Mouse (Mus musculus): ENCODE results near the gene Ubqln3. TPM values are rescaled to one million over a fixed set of nuclear protein-coding genes. Genes with fewer than 3 reads are reported as not detected.

Gene Ubqln3
- polyA plus RNA-seq, 1 experiment, result 492 TPM

GRCm38 (mm10) chr7:104167105-104167504 is 24.0 kb upstream of the Ubqln3 start:
- no peak overlapping the region for H3K27ac ChIP-seq (ENCODE audit: control insufficient read depth, insufficient read depth, low read depth, low read length)
- TF ChIP-seq POLR2A (IDR thresholded peaks at IDR 0.05; ENCODE audit: control insufficient read depth, low read depth, low read length) (no peak), CTCF (IDR thresholded peaks at IDR 0.05; ENCODE audit: control insufficient read depth, insufficient read depth, insufficient replicate concordance, low read depth, low read length) (no peak)
- no peaks in the 10 kb centered on the region for H3K4me1 ChIP-seq (ENCODE audit: control insufficient read depth, insufficient read depth, low read length)
- no peaks in the 10 kb centered on the region for H3K27me3 ChIP-seq (ENCODE audit: control insufficient read depth, insufficient read depth, low read length)
- H3K36me3 ChIP-seq (ENCODE audit: control insufficient read depth, insufficient read depth, low read length), result no peaks in the 10 kb centered on the region
- no peak overlapping the region for H3K4me3 ChIP-seq (ENCODE audit: control insufficient read depth, low read depth, low read length)

- TF ChIP-seq CTCF (IDR thresholded peaks at IDR 0.05; ENCODE audit: control insufficient read depth, insufficient read depth, insufficient replicate concordance, low read depth, low read length), result no peak
- no peak; the same call in 1 of the 2 replicates for TF ChIP-seq POLR2A (IDR thresholded peaks at IDR 0.05; ENCODE audit: control insufficient read depth, low read depth, low read length)
- H3K4me1 ChIP-seq (ENCODE audit: control insufficient read depth, insufficient read depth, low read length), result no peaks in the 10 kb centered on the region
- H3K4me3 ChIP-seq (ENCODE audit: control insufficient read depth, low read depth, low read length), result peak within 1 kb of the TSS; percentile 80
- H3K27me3 ChIP-seq (ENCODE audit: control insufficient read depth, insufficient read depth, low read length), result no peaks in the 10 kb centered on the region
- no peaks in the 10 kb centered on the region for H3K36me3 ChIP-seq (ENCODE audit: control insufficient read depth, insufficient read depth, low read length)
- no peak within 1 kb of the TSS for H3K27ac ChIP-seq (ENCODE audit: control insufficient read depth, insufficient read depth, low read depth, low read length)
These were observed 7.4 kb upstream of the Ubqln3 start, which contains the start of gene Ubqlnl for GRCm38 (mm10) chr7:104150456-104150855. Gene Ubqlnl (minus strand): TSS chr7:104150556.

- TF ChIP-seq CTCF (IDR thresholded peaks at IDR 0.05; ENCODE audit: control insufficient read depth, insufficient read depth, insufficient replicate concordance, low read depth, low read length), result no peak
- no peak for TF ChIP-seq POLR2A (IDR thresholded peaks at IDR 0.05; ENCODE audit: control insufficient read depth, low read depth, low read length)
- no peak within 1 kb of the TSS for H3K4me3 ChIP-seq (ENCODE audit: control insufficient read depth, low read depth, low read length)
- H3K36me3 ChIP-seq (ENCODE audit: control insufficient read depth, insufficient read depth, low read length), result no peaks in the 10 kb centered on the region
- no peak within 1 kb of the TSS for H3K27ac ChIP-seq (ENCODE audit: control insufficient read depth, insufficient read depth, low read depth, low read length)
- H3K27me3 ChIP-seq (ENCODE audit: control insufficient read depth, insufficient read depth, low read length), result no peaks in the 10 kb centered on the region
- H3K4me1 ChIP-seq (ENCODE audit: control insufficient read depth, insufficient read depth, low read length), result no peaks in the 10 kb centered on the region
These were observed 5.8 kb downstream of the Ubqln3 start, which contains the start of gene Olfr643 for GRCm38 (mm10) chr7:104137305-104137704. Gene Olfr643 (minus strand): TSS chr7:104137405.

GRCm38 (mm10) chr7:104129726-104130125 is 13.4 kb downstream of the Ubqln3 start, which contains the start of gene Ubqln5:
Gene Ubqln5 (minus strand): TSS chr7:104129826.
- TF ChIP-seq CTCF (IDR thresholded peaks at IDR 0.05; ENCODE audit: control insufficient read depth, insufficient read depth, insufficient replicate concordance, low read depth, low read length) (no peak), POLR2A (IDR thresholded peaks at IDR 0.05; ENCODE audit: control insufficient read depth, low read depth, low read length) (peak; percentile 22; the same call in 1 of the 2 replicates)
- no peaks in the 10 kb centered on the region for H3K36me3 ChIP-seq (ENCODE audit: control insufficient read depth, insufficient read depth, low read length)
- H3K4me3 ChIP-seq (ENCODE audit: control insufficient read depth, low read depth, low read length), result peak within 1 kb of the TSS; percentile 77

GRCm38 (mm10) chr7:104104757-104104972 is 38.4 kb downstream of the Ubqln3 start, which contains the start of gene Olfr646:
Gene Olfr646 (plus strand): TSS chr7:104104873.
- TF ChIP-seq CTCF (IDR thresholded peaks at IDR 0.05; ENCODE audit: control insufficient read depth, insufficient read depth, insufficient replicate concordance, low read depth, low read length), result no peak
- TF ChIP-seq POLR2A (IDR thresholded peaks at IDR 0.05; ENCODE audit: control insufficient read depth, low read depth, low read length), result no peak
- Histone ChIP-seq H3K4me1 (ENCODE audit: control insufficient read depth, insufficient read depth, low read length) (no peaks in the 10 kb centered on the region), H3K27ac (ENCODE audit: control insufficient read depth, insufficient read depth, low read depth, low read length) (no peak within 1 kb of the TSS), H3K4me3 (ENCODE audit: control insufficient read depth, low read depth, low read length) (no peak within 1 kb of the TSS), H3K36me3 (ENCODE audit: control insufficient read depth, insufficient read depth, low read length) (no peaks in the 10 kb centered on the region), H3K27me3 (ENCODE audit: control insufficient read depth, insufficient read depth, low read length) (no peaks in the 10 kb centered on the region)

More at GRCm38 (mm10) chr7:104129726-104130125, 13.4 kb downstream of the Ubqln3 start, which contains the start of gene Ubqln5:
- Histone ChIP-seq H3K27me3 (ENCODE audit: control insufficient read depth, insufficient read depth, low read length) (no peaks in the 10 kb centered on the region), H3K4me1 (ENCODE audit: control insufficient read depth, insufficient read depth, low read length) (no peaks in the 10 kb centered on the region; the same call in 1 of the 2 replicates), H3K27ac (ENCODE audit: control insufficient read depth, insufficient read depth, low read depth, low read length) (no peak within 1 kb of the TSS)

- Histone ChIP-seq H3K36me3 (ENCODE audit: control insufficient read depth, insufficient read depth, low read length) (no peaks in the 10 kb centered on the region), H3K27me3 (ENCODE audit: control insufficient read depth, insufficient read depth, low read length) (no peaks in the 10 kb centered on the region), H3K27ac (ENCODE audit: control insufficient read depth, insufficient read depth, low read depth, low read length) (no peak overlapping the region), H3K4me3 (ENCODE audit: control insufficient read depth, low read depth, low read length) (no peak overlapping the region), H3K4me1 (ENCODE audit: control insufficient read depth, insufficient read depth, low read length) (no peaks in the 10 kb centered on the region)
- TF ChIP-seq CTCF (IDR thresholded peaks at IDR 0.05; ENCODE audit: control insufficient read depth, insufficient read depth, insufficient replicate concordance, low read depth, low read length), result no peak
- no peak for TF ChIP-seq POLR2A (IDR thresholded peaks at IDR 0.05; ENCODE audit: control insufficient read depth, low read depth, low read length)
These were observed 38.9 kb downstream of the Ubqln3 start for GRCm38 (mm10) chr7:104103913-104104756.

Other genes with a start within 250 kb of the Ubqln3 start
- gene Olfr64, start 248.8 kb downstream of the Ubqln3 start, polyA plus RNA-seq (2012; rRNA removed), result not detected in 2 replicates
- not detected in 2 replicates for gene Olfr65, start 239.8 kb downstream of the Ubqln3 start, polyA plus RNA-seq (2012; rRNA removed)
- gene Olfr631, start 214.5 kb downstream of the Ubqln3 start, polyA plus RNA-seq (2012; rRNA removed), result not detected in 2 replicates
- not detected in 2 replicates for gene Olfr632, start 208.9 kb downstream of the Ubqln3 start, polyA plus RNA-seq (2012; rRNA removed)
- gene Olfr633, start 198.8 kb downstream of the Ubqln3 start, polyA plus RNA-seq (2012; rRNA removed), result not detected in 2 replicates
- not detected in 2 replicates for gene Olfr635, start 172.1 kb downstream of the Ubqln3 start, polyA plus RNA-seq (2012; rRNA removed)
- gene Olfr638, start 144.5 kb downstream of the Ubqln3 start, polyA plus RNA-seq (2012; rRNA removed), result not detected in 2 replicates
- not detected in 2 replicates for gene Olfr639, start 126.0 kb downstream of the Ubqln3 start, polyA plus RNA-seq (2012; rRNA removed)
- 0.07 TPM in 1 of 2 replicates, not detected in the other for gene Olfr640, start 117.7 kb downstream of the Ubqln3 start, polyA plus RNA-seq (2012; rRNA removed)
- 0.15 TPM in 1 of 2 replicates, not detected in the other for gene Olfr641, start 107.8 kb downstream of the Ubqln3 start, polyA plus RNA-seq (2012; rRNA removed)
- gene Olfr642, start 90.6 kb downstream of the Ubqln3 start, polyA plus RNA-seq (2012; rRNA removed), result 0.53 TPM in 1 of 2 replicates, not detected in the other
- gene 4930516K23Rik, start 81.8 kb downstream of the Ubqln3 start, polyA plus RNA-seq (2012; rRNA removed), result 0.80 and 0.89 TPM in 2 replicates
- 0.12 TPM in 1 of 2 replicates, not detected in the other for gene Olfr644, start 71.4 kb downstream of the Ubqln3 start, polyA plus RNA-seq (2012; rRNA removed)
- gene Olfr645, start 57.8 kb downstream of the Ubqln3 start, polyA plus RNA-seq (2012; rRNA removed), result 0.02 TPM in 1 of 2 replicates, not detected in the other
- not detected in 2 replicates for gene Olfr646, start 38.4 kb downstream of the Ubqln3 start, polyA plus RNA-seq (2012; rRNA removed)
- gene Ubqln5, start 13.5 kb downstream of the Ubqln3 start, polyA plus RNA-seq (2012; rRNA removed), result 101 and 104 TPM in 2 replicates
- 0.17 and 0.51 TPM in 2 replicates for gene Olfr643, start 5.9 kb downstream of the Ubqln3 start, polyA plus RNA-seq (2012; rRNA removed)
- gene Ubqlnl, start 7.3 kb upstream of the Ubqln3 start, polyA plus RNA-seq (2012; rRNA removed), result 257 and 316 TPM in 2 replicates
- not detected in 2 replicates for gene Olfm5, start 21.6 kb upstream of the Ubqln3 start, polyA plus RNA-seq (2012; rRNA removed)
- gene Olfr648, start 40.1 kb upstream of the Ubqln3 start, polyA plus RNA-seq (2012; rRNA removed), result 0.07 and 0.09 TPM in 2 replicates
- not detected in 2 replicates for gene Olfr649, start 52.7 kb upstream of the Ubqln3 start, polyA plus RNA-seq (2012; rRNA removed)
- 1.9 and 2.4 TPM in 2 replicates for gene Trim6, start 75.5 kb upstream of the Ubqln3 start, polyA plus RNA-seq (2012; rRNA removed)
- gene Trim34a, start 101.2 kb upstream of the Ubqln3 start, polyA plus RNA-seq (2012; rRNA removed), result 1.0 and 1.2 TPM in 2 replicates
- 0.11 and 0.16 TPM in 2 replicates for gene Trim5, start 144.8 kb upstream of the Ubqln3 start, polyA plus RNA-seq (2012; rRNA removed)
- gene Trim12a, start 172.2 kb upstream of the Ubqln3 start, polyA plus RNA-seq (2012; rRNA removed), result 0.54 and 1.1 TPM in 2 replicates
- 0.24 and 0.74 TPM in 2 replicates for gene Trim34b, start 186.2 kb upstream of the Ubqln3 start, polyA plus RNA-seq (2012; rRNA removed)
- 0.40 and 0.98 TPM in 2 replicates for gene Trim12c, start 210.1 kb upstream of the Ubqln3 start, polyA plus RNA-seq (2012; rRNA removed)
- gene Trim30b, start 226.6 kb upstream of the Ubqln3 start, polyA plus RNA-seq (2012; rRNA removed), result 0.07 and 0.08 TPM in 2 replicates